Mouse (Mus musculus) left cerebral cortex, adult 18-20 months (tissue): ENCODE measurements at regions not wholly inside any gene's neighbourhood (a gene's known extent, or its start where the extent isn't known, plus 50 kb on each side); places are given as distances from the start of the nearest gene placed in this dataset.

Experiments
- DNase-seq, 2 experiments: peaks; one replicate each; pipeline ENCODE4 v3.0.0; 2021 to 2022; ENCODE audit warnings: low spot score in 2 of 2, mixed read lengths in 1 of 2

- peak; percentile 39 to 46 for DNase-seq
These were observed 114.8 kb upstream of the Tmem260 start for GRCm38 (mm10) chr14:48330965-48331622.

GRCm38 (mm10) chr14:48331623-48332000 lies 114.3 kb upstream of the Tmem260 start:
- DNase-seq: peak in 1 of 2 experiments; percentile 22

GRCm38 (mm10) chr14:48332193-48332592 lies 113.7 kb upstream of the Tmem260 start:
- no peak for DNase-seq

- no peak for DNase-seq
These were observed 113.3 kb upstream of the Tmem260 start for GRCm38 (mm10) chr14:48332660-48333059.

- DNase-seq: no peak
These were observed 111.7 kb upstream of the Tmem260 start for GRCm38 (mm10) chr14:48334106-48334809.

GRCm38 (mm10) chr14:48339434-48339833 lies 106.5 kb upstream of the Tmem260 start:
- no peak for DNase-seq

- DNase-seq: no peak
These were observed 103.0 kb upstream of the Tmem260 start for GRCm38 (mm10) chr14:48342944-48343343.

- no peak for DNase-seq
These were observed 100.0 kb upstream of the Tmem260 start for GRCm38 (mm10) chr14:48345956-48346355.

- DNase-seq: no peak
These were observed 96.4 kb upstream of the Tmem260 start for GRCm38 (mm10) chr14:48349392-48350044.

- DNase-seq: no peak
These were observed 94.3 kb upstream of the Tmem260 start for GRCm38 (mm10) chr14:48351652-48352051.

GRCm38 (mm10) chr14:48352825-48353224 lies 93.1 kb upstream of the Tmem260 start:
- no peak for DNase-seq

- DNase-seq: no peak
These were observed 91.7 kb upstream of the Tmem260 start for GRCm38 (mm10) chr14:48354176-48354575.

- DNase-seq: no peak
These were observed 88.5 kb upstream of the Tmem260 start for GRCm38 (mm10) chr14:48357441-48357840.

GRCm38 (mm10) chr14:48358487-48359159 lies 87.3 kb upstream of the Tmem260 start:
- peak; percentile 42 to 59 for DNase-seq

- DNase-seq: no peak
These were observed 84.1 kb upstream of the Tmem260 start for GRCm38 (mm10) chr14:48361820-48362219.

GRCm38 (mm10) chr14:48367006-48367405 lies 78.9 kb upstream of the Tmem260 start:
- DNase-seq: peak; percentile 87 to 94

GRCm38 (mm10) chr14:48370322-48370721 lies 75.6 kb upstream of the Tmem260 start:
- peak in 1 of 2 experiments; percentile 29 for DNase-seq

- peak; percentile 43 to 63 for DNase-seq
These were observed 74.2 kb upstream of the Tmem260 start for GRCm38 (mm10) chr14:48371766-48372165.

GRCm38 (mm10) chr14:48376112-48376511 lies 69.8 kb upstream of the Tmem260 start:
- DNase-seq: no peak
